Mouse (Mus musculus): ENCODE measurements around the gene Gm49601. TPM values are rescaled to one million over a fixed set of nuclear protein-coding genes. Genes with fewer than 3 reads are reported as not detected.

The Gm49601 gene
- polyA plus RNA-seq, 1 experiment from 2014 or later = 21.0 TPM

DNA sequence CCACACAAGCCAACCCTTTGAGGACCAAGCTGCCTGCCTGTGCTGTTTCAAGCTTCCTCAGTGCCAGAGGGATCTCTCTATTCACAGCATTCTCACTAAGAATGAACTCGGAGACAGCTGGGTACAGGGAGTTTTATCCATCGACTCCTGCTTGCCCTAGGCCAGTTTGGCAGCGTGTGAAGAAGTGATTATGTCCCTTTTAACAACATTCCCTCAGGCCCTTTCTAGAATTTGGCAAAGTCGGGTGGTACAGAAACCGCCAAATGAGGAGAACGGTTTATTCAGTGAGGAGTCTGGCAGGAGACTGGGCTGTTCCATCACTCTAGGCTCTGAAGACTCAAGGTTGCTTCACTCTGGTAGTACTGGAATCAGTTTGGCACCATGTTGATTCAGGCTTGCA, 6.0 kb downstream of the Gm49601 start:
- peaks cover 28% of the 10 kb centered on the region for H3K4me1 ChIP-seq (replicated peaks)
- peak overlapping the region; percentile 41; the same call in 1 of the 2 replicates for H3K4me3 ChIP-seq
- WGBS = 25% methylated on average over 6 of the region's 6 CpGs
- H3K36me3 ChIP-seq = peaks cover 48% of the 10 kb centered on the region
- 0 out of 2 replicates have a peak overlapping the region, but pooled peaks have one; percentile 14 for H3K9ac ChIP-seq
- no peak; the same call in 1 of the 2 replicates for ATAC-seq (ENCODE audit: low FRiP score)
- H3K27ac ChIP-seq = no peak overlapping the region
- H3K9me3 ChIP-seq = no peaks in the 10 kb centered on the region
- peaks cover 90% of the 10 kb centered on the region for H3K27me3 ChIP-seq
- peak overlapping the region; percentile 65 for H3K4me2 ChIP-seq

DNA sequence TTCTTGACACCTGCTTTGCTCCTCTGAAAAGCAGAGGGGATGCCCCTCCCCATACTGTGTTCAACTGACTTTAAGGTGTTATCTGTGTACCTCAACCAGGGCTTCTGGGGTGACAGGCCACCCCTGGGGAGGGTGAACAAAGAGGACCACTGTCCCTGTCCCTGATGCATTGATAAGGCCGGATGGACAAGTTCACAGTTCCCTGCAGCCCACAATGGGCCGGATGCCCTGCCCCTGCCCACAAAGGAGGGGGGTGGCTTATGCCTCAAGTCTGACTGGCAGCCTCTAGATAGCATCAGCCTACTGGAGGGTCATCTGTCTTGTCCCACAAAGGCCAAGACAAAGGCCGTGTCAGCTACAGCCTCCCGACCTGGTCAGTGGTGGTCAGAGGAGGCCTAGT, 7.1 kb downstream of the Gm49601 start:
- H3K27ac ChIP-seq = no peak overlapping the region
- peaks cover 37% of the 10 kb centered on the region for H3K36me3 ChIP-seq

DNA sequence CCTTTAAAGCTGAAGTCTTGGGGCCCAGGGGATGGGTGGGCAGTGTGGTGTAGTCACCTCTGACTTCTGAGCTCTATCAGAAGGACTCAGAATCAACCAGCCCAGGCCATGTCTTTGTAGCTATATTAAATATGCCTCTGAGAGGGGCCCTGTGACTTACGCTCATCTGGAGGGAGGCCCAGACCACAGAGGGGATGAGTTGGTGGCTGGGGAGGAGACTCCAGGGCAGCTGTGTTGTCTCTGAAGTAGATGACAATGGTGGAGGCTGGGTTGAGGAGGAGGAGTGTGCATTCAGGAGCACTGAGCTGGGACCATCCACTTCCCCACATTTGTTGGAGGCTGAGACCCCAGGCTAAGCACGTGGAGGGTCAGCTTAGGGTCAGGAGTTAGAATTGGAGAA, 7.9 kb downstream of the Gm49601 start:
- no peak overlapping the region for H3K4me3 ChIP-seq
- H3K9ac ChIP-seq = no peak overlapping the region
- H3K4me1 ChIP-seq (replicated peaks) = peaks cover 28% of the 10 kb centered on the region
- no peak overlapping the region for H3K27ac ChIP-seq
- 46% methylated on average over 2 of the region's 2 CpGs for WGBS
- no peak for ATAC-seq (ENCODE audit: low FRiP score)
- peaks cover 29% of the 10 kb centered on the region for H3K36me3 ChIP-seq
- H3K27me3 ChIP-seq = peaks cover 78% of the 10 kb centered on the region
- H3K9me3 ChIP-seq = no peaks in the 10 kb centered on the region
- no peak overlapping the region for H3K4me2 ChIP-seq

More for the DNA sequence above, 7.1 kb downstream of the Gm49601 start:
- Histone ChIP-seq H3K4me3 (no peak overlapping the region), H3K9me3 (no peaks in the 10 kb centered on the region), H3K27me3 (peaks cover 86% of the 10 kb centered on the region), H3K9ac (no peak overlapping the region), H3K4me2 (no peak overlapping the region), H3K4me1 (replicated peaks) (peaks cover 28% of the 10 kb centered on the region)
- WGBS = 21% methylated on average over 4 of the region's 4 CpGs
- no peak for ATAC-seq (ENCODE audit: low FRiP score)

DNA sequence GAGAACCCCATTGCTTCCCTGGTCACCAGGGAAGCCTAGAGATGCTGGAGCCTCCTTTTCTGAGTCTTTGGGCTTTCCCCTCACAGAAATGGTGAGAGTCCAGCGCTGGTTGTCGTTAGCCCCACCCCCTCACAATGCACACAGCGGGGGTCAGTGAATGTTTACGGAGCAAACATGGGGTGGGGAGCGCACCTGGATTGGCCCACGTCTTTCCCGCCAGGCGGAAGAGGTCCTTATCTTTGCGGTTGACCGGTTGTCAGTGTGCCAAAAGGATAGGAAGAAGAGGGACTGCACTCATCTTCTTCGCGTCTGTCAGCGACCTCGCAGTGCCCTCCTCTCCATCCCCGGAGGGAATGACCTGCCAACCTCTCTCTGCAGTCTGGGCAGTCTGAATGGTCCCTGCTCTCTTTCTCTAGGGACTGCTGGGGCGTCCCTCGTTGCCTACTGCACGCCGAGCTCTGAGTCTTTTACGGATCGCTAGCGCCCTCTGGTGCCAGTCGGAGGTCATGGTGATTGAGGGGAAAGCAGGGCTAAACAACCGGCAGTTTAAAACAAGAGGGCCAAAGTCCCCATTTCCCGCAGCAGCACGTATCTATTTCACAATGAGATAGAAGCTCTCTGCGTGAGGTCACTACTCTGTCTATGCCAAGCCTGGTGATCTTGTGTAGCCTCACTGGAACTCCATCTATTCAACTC, 8.7 kb downstream of the Gm49601 start:
- H3K4me2 ChIP-seq = peak overlapping the region; percentile 58
- 3% methylated on average over 27 of the region's 27 CpGs for WGBS
- H3K36me3 ChIP-seq = peaks cover 21% of the 10 kb centered on the region
- H3K27me3 ChIP-seq = peaks cover 76% of the 10 kb centered on the region
- H3K9me3 ChIP-seq = no peaks in the 10 kb centered on the region
- ATAC-seq (ENCODE audit: low FRiP score) = peak; percentile 36; the same call in 1 of the 2 replicates
- no peak overlapping the region for H3K27ac ChIP-seq
- peak overlapping the region; percentile 28 for H3K4me3 ChIP-seq
- peaks cover 28% of the 10 kb centered on the region for H3K4me1 ChIP-seq (replicated peaks)
- H3K9ac ChIP-seq = peak overlapping the region; percentile 43; the same call in 1 of the 2 replicates

DNA sequence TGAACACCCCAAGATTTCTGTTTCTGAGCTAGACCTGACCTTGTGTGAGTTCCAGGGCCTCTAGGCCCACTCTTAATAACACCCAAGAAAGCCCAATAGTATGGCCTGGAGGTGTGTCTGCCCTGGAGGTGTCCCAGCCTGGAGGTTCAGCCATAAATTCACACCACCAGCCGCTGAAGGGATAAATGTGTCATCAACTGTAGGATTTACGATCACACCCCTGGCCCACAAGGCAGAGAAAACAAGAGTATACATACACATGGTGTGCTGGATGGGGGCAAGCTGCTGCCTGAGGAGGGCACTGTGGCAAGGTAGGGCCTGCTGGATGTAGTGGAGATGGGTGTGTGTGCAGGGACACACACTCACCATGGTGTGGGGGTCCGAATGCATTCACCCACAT, 12.9 kb downstream of the Gm49601 start:
- no peaks in the 10 kb centered on the region for H3K36me3 ChIP-seq
- H3K27me3 ChIP-seq = peaks cover 65% of the 10 kb centered on the region
- no peak for ATAC-seq (ENCODE audit: low FRiP score)
- no peak overlapping the region for H3K27ac ChIP-seq
- no peak overlapping the region for H3K4me2 ChIP-seq
- H3K4me1 ChIP-seq (replicated peaks) = peaks cover 21% of the 10 kb centered on the region
- H3K9me3 ChIP-seq = no peaks in the 10 kb centered on the region
- WGBS = 85% methylated on average over 3 of the region's 3 CpGs
- no peak overlapping the region for H3K9ac ChIP-seq
- no peak overlapping the region for H3K4me3 ChIP-seq

DNA sequence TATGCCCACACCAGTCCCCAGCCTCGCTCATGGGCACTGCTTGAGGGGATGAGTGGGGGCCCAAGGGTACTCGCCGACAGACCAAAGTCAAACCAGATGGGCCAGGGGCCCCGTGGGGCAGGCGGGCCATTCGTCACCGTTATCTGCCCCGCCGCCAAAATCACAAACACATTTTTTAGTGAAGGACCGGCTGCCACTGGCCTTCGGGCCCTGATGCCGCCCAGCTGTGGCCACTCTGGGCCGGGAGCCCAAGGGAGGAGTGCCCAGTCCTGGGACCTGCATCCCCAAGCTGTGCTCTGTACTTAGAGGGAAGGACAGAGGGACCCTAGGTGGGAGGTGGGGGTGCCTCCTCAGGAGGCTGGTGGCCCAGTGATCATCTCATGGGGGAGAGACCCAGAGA, 14.5 kb downstream of the Gm49601 start:
- 36% methylated on average over 13 of the region's 13 CpGs for WGBS
- no peak; the same call in 1 of the 2 replicates for ATAC-seq (ENCODE audit: low FRiP score)

DNA sequence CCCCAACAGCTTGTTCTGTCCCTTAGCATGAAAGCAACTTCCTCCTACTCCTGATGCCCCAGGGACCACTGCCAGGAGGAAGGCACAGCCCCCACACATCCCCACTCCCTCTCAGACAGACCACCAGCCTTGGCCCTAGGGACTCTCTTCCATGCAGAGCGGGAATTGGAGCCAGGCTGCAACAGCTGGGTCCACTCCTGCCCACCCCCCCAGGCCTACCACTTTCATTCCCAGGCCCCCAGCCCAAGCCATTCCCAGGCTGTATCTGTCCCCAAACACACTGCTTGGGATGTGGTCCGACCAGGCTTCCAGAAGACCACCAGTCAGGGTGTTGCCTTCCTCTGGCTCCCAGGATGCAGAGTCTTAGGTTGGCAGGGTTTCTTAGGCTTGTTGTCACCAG, 17.1 kb downstream of the Gm49601 start:
- no peak for ATAC-seq (ENCODE audit: low FRiP score)
- Histone ChIP-seq H3K9ac (no peak overlapping the region), H3K27me3 (peaks cover 64% of the 10 kb centered on the region), H3K4me2 (no peak overlapping the region), H3K4me1 (replicated peaks) (peaks cover 17% of the 10 kb centered on the region), H3K27ac (no peak overlapping the region), H3K36me3 (no peaks in the 10 kb centered on the region), H3K4me3 (no peak overlapping the region), H3K9me3 (no peaks in the 10 kb centered on the region)
- WGBS = 52% methylated on average over 2 of the region's 2 CpGs

More for the DNA sequence above, 14.5 kb downstream of the Gm49601 start:
- Histone ChIP-seq H3K9ac (no peak overlapping the region), H3K4me1 (replicated peaks) (peaks cover 16% of the 10 kb centered on the region), H3K4me2 (no peak overlapping the region), H3K4me3 (no peak overlapping the region), H3K27me3 (peaks cover 66% of the 10 kb centered on the region), H3K36me3 (no peaks in the 10 kb centered on the region), H3K9me3 (no peaks in the 10 kb centered on the region), H3K27ac (no peak overlapping the region)

DNA sequence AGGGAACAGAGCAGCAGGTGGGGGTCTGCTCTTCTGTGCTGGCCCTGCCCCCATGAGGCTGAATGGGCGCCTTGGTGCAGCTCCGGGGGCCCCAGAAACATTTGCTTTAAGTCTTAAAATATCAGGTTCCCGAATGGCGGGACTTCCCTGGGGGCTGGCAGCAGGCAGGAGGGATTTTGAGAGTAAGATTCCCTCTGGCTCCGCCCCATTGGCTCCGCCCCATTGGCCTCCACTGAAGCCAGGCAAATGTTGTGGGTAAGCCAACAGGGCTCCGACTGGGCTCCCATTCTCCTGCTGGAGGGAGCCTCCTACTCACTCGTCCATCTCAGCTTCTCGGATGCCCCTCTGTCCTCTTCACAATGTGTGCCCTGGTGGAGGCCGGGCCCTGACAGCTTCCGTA, 18.0 kb downstream of the Gm49601 start:
- WGBS = 8% methylated on average over 10 of the region's 11 CpGs

DNA sequence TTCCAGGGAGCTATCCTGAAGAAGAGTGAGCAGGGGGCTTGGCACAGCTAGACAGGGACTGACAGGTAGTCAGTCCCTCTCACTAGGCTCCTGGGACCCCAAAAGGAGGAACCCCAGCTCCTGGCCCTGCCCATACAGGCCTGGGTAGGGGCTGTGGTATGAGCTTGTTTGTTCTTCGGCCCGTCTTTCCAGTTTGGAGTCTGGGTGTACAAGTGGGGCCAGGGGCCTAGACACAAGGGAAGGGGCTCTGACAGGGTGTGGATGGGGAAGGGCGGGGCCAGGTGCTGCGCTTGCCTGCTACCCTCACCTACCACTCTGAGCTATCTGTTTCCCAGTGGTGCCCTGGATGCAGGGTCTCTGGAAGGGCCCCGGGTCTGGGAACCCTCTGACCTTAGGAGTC, 20.5 kb downstream of the Gm49601 start:
- no peaks in the 10 kb centered on the region for H3K9me3 ChIP-seq
- no peak overlapping the region for H3K9ac ChIP-seq
- no peak overlapping the region for H3K4me2 ChIP-seq
- H3K27ac ChIP-seq = no peak overlapping the region
- peaks cover 7% of the 10 kb centered on the region; the same call in 1 of the 2 replicates for H3K4me1 ChIP-seq (replicated peaks)
- ATAC-seq (ENCODE audit: low FRiP score) = no peak
- H3K4me3 ChIP-seq = no peak overlapping the region
- WGBS = 70% methylated on average over 5 of the region's 5 CpGs
- H3K27me3 ChIP-seq = peaks cover 54% of the 10 kb centered on the region
- H3K36me3 ChIP-seq = no peaks in the 10 kb centered on the region

More for the DNA sequence above, 18.0 kb downstream of the Gm49601 start:
- no peak overlapping the region for H3K4me3 ChIP-seq
- no peak overlapping the region for H3K4me2 ChIP-seq
- ATAC-seq (ENCODE audit: low FRiP score) = no peak
- peaks cover 18% of the 10 kb centered on the region for H3K4me1 ChIP-seq (replicated peaks)
- peaks cover 68% of the 10 kb centered on the region for H3K27me3 ChIP-seq
- no peak overlapping the region for H3K27ac ChIP-seq
- H3K9ac ChIP-seq = no peak overlapping the region
- H3K9me3 ChIP-seq = no peaks in the 10 kb centered on the region
- no peaks in the 10 kb centered on the region for H3K36me3 ChIP-seq

DNA sequence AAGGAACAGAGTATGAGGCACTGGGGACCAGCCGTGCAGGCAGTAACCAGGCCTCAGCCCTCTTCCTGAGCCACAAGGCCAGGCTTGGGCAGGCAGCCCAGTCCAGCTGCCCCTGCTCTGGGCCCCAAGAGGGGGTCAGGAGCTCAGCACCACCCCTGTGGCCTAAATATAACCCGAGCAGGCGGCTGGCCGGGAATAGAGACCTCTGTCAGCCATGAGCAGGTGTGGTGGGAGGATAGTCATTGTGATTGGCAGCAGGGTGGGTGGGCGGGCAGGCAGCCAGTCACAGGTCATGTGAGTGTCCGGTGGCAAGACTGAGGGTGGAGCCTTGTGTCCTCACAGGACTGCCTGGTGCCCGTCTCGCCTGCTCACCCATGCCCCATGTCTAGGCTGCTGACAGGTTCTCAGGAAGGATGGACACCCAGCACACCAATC, 21.9 kb downstream of the Gm49601 start:
- H3K4me3 ChIP-seq = no peak overlapping the region
- WGBS = 52% methylated on average over 8 of the region's 8 CpGs
- no peak overlapping the region for H3K9ac ChIP-seq
- peaks cover 46% of the 10 kb centered on the region for H3K27me3 ChIP-seq
- H3K36me3 ChIP-seq = no peaks in the 10 kb centered on the region
- no peaks in the 10 kb centered on the region for H3K9me3 ChIP-seq
- H3K4me1 ChIP-seq (replicated peaks) = peaks cover 7% of the 10 kb centered on the region; the same call in 1 of the 2 replicates
- no peak overlapping the region for H3K27ac ChIP-seq
- no peak overlapping the region for H3K4me2 ChIP-seq
- no peak for ATAC-seq (ENCODE audit: low FRiP score)

DNA sequence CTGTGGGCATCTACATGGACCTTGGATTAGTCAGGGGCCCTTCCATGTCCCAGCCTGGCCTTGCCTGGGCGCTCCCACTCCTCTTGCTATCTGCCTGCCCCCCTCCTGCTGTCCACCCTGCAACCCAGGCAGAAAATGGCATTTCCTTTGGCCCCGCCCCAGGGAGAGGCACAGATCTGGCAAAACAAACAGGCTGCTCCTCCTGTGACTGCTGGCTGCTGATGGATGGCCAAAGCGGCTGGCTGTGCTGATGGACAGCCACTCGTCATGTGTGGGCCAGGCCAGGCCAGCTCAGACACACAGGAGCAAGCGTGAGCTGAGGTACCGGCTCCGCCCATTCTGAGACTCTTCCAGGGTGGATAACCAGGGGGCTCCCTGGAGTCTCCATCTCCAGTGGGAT, 24.8 kb downstream of the Gm49601 start:
- H3K4me3 ChIP-seq = no peak overlapping the region
- H3K9me3 ChIP-seq = no peaks in the 10 kb centered on the region
- WGBS = 70% methylated on average over 7 of the region's 7 CpGs
- no peaks in the 10 kb centered on the region for H3K36me3 ChIP-seq
- peaks cover 2% of the 10 kb centered on the region; the same call in 1 of the 2 replicates for H3K4me1 ChIP-seq (replicated peaks)
- no peak overlapping the region for H3K27ac ChIP-seq
- ATAC-seq (ENCODE audit: low FRiP score) = no peak
- peaks cover 45% of the 10 kb centered on the region for H3K27me3 ChIP-seq
- H3K9ac ChIP-seq = no peak overlapping the region
- H3K4me2 ChIP-seq = no peak overlapping the region

DNA sequence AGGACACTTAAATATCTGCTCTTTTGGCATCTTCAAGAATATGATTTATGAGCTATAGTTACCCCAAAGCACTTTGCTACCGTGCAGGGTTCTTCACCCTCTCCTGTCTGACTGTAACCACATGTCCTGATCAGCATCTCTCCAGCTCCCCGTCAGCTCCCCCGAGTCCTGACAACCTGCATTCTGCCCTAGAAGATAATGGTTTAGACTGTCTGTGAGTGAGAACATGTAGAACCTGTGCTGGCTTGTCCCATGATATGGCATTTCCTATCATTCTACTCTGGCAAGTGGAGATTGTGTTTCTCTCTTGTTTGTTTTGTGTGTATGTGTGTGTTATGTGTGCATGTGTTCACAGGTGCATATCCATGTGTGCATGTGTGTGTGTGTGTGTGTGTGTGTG, 28.2 kb downstream of the Gm49601 start:
- no peaks in the 10 kb centered on the region for H3K36me3 ChIP-seq
- peaks cover 59% of the 10 kb centered on the region for H3K27me3 ChIP-seq
- no peak overlapping the region for H3K27ac ChIP-seq
- ATAC-seq (ENCODE audit: low FRiP score) = no peak
- H3K4me3 ChIP-seq = no peak overlapping the region
- 87% methylated on average over 3 of the region's 3 CpGs for WGBS
- H3K9ac ChIP-seq = no peak overlapping the region
- H3K4me2 ChIP-seq = no peak overlapping the region
- no peaks in the 10 kb centered on the region for H3K4me1 ChIP-seq (replicated peaks)
- no peaks in the 10 kb centered on the region for H3K9me3 ChIP-seq

DNA sequence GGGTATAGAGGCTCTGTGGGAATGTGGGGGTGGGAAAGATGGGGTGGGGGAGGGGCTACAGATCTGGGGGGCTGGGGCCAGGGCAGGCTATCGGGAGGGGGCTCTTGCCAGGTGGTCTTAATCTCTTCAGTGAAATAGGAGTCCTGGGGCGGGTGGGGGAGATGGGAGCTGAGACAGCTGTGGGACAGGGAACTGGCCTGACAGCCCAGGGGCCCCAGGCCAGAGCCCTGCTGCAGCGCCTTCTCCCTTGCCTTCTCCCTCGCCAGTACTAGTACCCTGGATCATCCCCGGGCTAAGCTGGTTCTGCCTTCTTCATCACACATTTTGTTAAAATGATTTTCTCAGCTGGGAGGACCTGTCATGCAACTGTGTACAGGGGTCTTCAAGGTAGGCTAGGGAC, 30.0 kb downstream of the Gm49601 start:
- no peak overlapping the region for H3K9ac ChIP-seq
- H3K4me2 ChIP-seq = no peak overlapping the region
- WGBS = 66% methylated on average over 4 of the region's 5 CpGs
- peaks cover 70% of the 10 kb centered on the region for H3K27me3 ChIP-seq
- no peak overlapping the region for H3K4me3 ChIP-seq
- H3K9me3 ChIP-seq = no peaks in the 10 kb centered on the region
- H3K4me1 ChIP-seq (replicated peaks) = peaks cover 7% of the 10 kb centered on the region
- H3K36me3 ChIP-seq = no peaks in the 10 kb centered on the region
- ATAC-seq (ENCODE audit: low FRiP score) = no peak
- no peak overlapping the region for H3K27ac ChIP-seq
